Mouse (Mus musculus): ENCODE measurements around the gene Sirt3.
A peak's percentile ranks its signal among the peaks of the same experiment; 100 is the strongest.
"Not testable (repeated sequence)": the region's sequence is repeated elsewhere in the genome, so short reads cannot be mapped to it uniquely, and the experiment has no call there.

The Sirt3 gene

DNA sequence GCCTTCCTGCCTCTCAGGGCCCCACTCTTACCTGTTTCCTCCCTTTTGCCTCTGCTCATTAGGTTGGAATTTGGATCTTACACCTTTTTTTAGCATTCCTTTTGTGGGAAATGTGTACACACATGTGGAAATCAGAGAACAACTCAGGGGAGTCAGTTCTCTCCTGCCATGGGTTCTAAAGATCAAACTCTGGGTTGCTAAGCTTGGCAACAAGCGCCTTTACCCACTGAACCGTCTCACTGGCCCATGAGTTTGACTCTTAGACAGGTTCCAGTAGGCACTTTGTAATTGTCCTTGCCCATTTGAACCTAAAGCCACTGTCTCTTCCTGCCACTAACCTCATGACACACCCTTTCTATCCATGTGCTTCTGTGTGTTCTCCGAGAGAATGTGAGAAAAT lies 12.5 kb upstream of the Sirt3 start:
- DNase-seq: no peak

DNA sequence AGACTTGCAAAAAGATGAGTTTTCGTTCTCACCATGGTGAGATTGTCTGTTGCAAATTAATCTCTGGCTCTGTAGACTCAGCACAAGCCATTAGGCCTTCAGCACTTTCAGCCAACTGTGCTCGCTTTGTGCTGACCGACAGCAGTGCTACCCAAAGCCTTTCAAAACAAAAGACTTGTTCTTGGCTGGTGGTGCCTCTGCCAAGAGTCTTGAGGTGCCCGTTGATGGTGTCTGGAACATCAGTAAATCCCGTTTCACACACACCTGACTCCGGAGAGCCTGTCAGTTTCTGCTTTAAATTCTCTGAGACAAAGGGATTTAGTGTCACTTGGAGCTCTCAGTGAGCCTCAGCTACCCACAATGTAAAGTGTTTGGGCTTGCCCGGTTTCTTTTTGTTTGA lies 11.9 kb upstream of the Sirt3 start:
- no peak for DNase-seq

GRCm38 (mm10) chr7:140890636-140891035 lies 8.5 kb upstream of the Sirt3 start:
- DNase-seq: not testable (repeated sequence)

GRCm38 (mm10) chr7:140882469-140882803 lies 327 bp upstream of the Sirt3 start:
- no peak for DNase-seq

- no peak for DNase-seq
Observed at GRCm38 (mm10) chr7:140880865-140881515, 1.1 kb downstream of the Sirt3 start.

- no peak for DNase-seq
Observed at GRCm38 (mm10) chr7:140880419-140880818, 1.7 kb downstream of the Sirt3 start.

DNA sequence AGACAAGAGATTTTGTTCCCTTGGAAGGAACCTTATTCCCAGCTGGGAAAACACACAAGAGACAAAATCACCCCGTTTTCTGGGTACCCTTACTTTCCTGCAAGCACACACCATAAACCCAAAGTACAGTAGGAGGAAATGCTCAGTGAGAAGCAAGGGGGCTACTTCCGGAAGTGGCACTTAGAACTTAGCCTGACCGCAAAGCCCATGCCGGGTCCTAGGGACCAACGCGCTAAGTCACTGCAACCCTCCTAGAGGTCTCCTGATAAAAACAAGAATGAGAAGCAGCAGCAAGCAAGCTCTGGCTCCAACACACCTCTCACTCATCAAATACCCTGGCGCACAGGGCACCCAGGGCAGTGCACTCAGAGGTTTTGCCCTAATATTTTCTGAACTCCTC lies 2.8 kb downstream of the Sirt3 start:
- no peak for DNase-seq

GRCm38 (mm10) chr7:140877364-140877763 lies 4.7 kb downstream of the Sirt3 start:
- no peak for DNase-seq

DNA sequence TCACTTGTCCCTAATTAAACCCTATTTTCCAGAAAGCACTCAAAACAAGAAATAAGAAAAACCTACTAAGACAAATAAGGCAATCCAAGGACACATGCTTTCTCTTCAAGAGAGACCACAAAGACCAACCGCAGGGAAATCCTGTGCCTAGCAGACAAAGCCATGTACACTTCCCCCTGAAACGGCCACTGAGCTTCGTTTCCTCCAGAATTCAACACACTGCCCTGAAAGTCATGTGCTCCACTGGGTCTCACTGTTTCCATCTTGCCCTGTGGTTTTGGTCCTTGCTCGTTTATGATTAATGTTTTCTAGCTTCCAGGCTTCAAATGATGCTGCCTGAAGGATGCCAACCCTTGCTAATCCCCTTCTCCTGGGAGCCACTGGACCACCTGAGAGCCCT lies 7.9 kb downstream of the Sirt3 start:
- DNase-seq: no peak

DNA sequence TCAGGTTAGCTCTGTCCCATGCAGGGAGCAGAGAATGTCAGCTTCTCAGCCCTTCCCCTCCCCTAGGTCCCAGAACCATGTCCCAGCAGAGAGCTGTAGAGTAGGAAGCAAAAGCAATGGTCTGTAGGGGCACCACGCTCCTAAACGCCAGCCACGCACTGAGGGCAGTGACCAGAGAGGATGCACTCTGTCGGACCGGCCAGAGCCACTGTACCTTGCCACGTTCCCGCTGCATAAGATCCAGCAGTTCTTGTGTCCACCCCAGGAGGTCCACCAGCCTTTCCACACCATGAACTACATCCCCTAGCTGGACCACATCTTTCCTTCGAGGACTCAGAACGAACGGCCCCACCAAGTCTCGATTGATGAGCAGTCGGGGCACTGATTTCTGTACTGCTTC lies 17.3 kb downstream of the Sirt3 start:
- DNase-seq: no peak

DNA sequence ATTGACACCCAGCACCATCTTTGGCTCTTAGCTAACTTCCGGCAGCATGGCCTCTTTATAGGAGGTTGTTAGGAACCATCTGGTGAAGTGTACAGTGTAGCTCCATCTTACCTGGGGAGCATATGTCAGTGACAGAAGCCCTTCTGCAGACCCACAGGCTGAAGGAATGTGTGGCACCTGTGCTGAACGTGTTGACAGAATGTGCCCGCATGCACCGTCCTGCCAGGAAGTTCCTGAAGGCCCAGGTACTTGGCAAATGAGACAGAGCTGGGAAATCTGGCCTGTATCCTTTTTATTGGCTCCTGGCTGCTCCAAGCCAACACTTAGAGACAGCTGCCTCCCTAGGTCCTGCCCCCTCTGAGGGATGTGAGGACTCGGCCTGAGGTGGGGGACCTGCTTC lies 21.4 kb downstream of the Sirt3 start:
- DNase-seq: no peak

DNA sequence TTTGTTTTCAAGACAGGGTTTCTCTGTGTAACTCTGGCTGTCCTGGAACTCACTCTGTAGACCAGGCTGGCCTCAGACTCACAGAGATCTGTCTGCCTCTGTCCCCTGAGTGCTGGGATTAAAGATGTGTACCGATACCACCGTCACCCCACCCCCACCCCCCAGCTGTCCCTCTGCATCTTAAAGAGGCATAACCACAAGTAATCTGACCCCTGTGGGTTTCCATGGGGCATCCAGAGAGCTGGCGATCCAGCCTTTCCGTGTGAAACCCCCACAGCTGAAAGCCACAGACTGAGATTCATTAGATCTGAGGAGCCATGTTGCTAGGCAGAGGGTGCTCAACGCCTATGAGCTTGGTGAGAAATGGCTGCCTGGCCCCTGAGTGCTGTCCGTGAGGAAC lies 22.1 kb downstream of the Sirt3 start:
- no peak for DNase-seq

- no peak for DNase-seq
Observed at GRCm38 (mm10) chr7:140858746-140859145, 23.4 kb downstream of the Sirt3 start.

- peak; percentile 28 for DNase-seq
Observed at GRCm38 (mm10) chr7:140857550-140858505, 24.3 kb downstream of the Sirt3 start, which contains the start of gene Bet1l. Gene Bet1l (minus strand): TSS chr7:140857577.

- DNase-seq: peak; percentile 91
Observed at GRCm38 (mm10) chr7:140856785-140857549, 25.1 kb downstream of the Sirt3 start, which contains the start of gene Ric8a. Gene Ric8a (plus strand): TSS chr7:140856957.

- DNase-seq: peak; percentile 81
Observed at GRCm38 (mm10) chr7:140855860-140856784, 26.0 kb downstream of the Sirt3 start, which contains the start of gene Gm45785. Gene Gm45785 (minus strand): TSS chr7:140856331.

DNA sequence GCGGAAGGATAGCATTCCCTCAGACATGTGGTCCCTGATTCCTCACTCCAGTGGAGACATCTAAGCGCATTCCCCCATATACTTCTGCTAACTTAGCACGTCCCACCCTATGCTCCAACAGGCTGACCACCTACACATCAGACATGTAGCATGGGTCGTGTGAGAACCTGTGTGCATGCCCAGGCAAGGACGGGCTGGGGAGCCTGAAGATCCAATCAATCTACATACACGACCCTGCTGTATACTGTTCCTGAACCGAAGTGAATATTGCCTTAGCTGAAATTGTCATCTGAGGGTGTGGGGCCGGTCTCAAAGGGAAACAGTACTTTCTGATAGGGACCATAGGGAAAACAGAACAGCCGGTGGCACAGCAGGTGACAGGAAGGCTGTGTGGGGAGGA lies 26.9 kb downstream of the Sirt3 start:
- no peak for DNase-seq

- DNase-seq: no peak
Observed at GRCm38 (mm10) chr7:140854483-140854882, 27.6 kb downstream of the Sirt3 start.

DNA sequence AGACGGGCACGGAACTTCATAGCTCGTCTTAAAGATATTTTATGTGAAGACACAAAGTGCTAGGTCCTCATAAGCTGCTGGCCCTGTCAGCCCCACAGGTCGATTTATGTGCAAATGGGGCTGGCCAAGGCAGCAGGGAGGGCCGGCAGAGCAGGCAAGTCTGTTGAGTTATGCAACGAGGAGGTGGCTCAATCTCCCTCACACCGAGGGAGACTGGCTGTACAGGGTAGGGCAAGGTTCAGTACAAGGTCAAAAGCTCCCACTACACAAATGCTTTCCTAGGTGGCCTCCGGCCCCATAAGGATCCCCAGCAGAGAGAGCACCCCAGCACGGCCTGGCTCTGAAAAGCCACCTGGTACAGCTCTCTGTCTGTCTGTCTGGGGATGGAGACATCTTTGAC lies 28.7 kb downstream of the Sirt3 start:
- no peak for DNase-seq

- no peak for DNase-seq
Observed at GRCm38 (mm10) chr7:140851916-140852315, 30.2 kb downstream of the Sirt3 start.

DNA sequence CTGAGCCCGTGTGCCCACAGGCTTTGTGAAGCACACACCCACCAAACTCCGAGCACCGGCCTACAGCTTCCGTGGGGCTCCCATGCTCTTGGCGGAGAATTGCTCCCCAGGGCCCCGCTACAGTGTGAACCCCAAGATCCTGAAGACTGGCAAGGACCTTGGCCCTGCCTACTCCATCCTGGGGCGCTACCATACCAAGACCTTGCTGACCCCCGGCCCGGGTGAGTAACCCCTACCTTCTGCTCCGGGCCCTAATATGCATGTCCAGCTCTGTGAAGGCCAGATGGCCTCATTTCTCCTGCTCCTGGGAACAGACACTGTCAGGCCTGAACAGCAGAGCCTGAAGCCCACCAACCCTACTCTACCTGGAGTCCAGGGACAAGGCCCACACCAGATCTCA lies 33.5 kb downstream of the Sirt3 start:
- no peak for DNase-seq

All from right cerebral cortex, postnatal 25 days (tissue).